Mouse (Mus musculus) kidney, embryonic 15.5 days (tissue): ENCODE measurements at regions not wholly inside any gene's neighbourhood (a gene's known extent, or its start where the extent isn't known, plus 50 kb on each side); places are given as distances from the start of the nearest gene placed in this dataset.

ENCODE experiments used
- ATAC-seq: fragments of 200-750 bp; cut with Nextera tagmentation; replicated peaks from 2 replicates; pipeline ENCODE4 v1.8.0; 2017; ENCODE audit warnings: moderate TSS enrichment; ENCODE audit not compliant: low FRiP score
- H3K27ac ChIP-seq: fragments of 300-500 bp; sonication (generic); 2 replicates; pipeline ENCODE4 v1.5.1; 2015; ENCODE audit warnings: mild to moderate bottlenecking, inconsistent platforms
- H3K27me3 ChIP-seq: fragments of 300-500 bp; sonication (generic); 2 replicates; pipeline ENCODE4 v1.6.1; 2015; ENCODE audit warnings: inconsistent platforms
- H3K36me3 ChIP-seq: fragments of 300-500 bp; sonication (generic); 2 replicates; pipeline ENCODE4 v1.6.1; 2015; ENCODE audit warnings: inconsistent platforms
- H3K4me1 ChIP-seq: fragments of 300-500 bp; sonication (generic); 2 replicates; pipeline ENCODE4 v1.6.1; 2015; ENCODE audit warnings: inconsistent platforms
- H3K4me2 ChIP-seq: fragments of 300-500 bp; sonication (generic); 2 replicates; pipeline ENCODE4 v1.6.1; 2015; ENCODE audit warnings: moderate library complexity, mild to moderate bottlenecking, inconsistent platforms
- H3K4me3 ChIP-seq: fragments of 300-500 bp; sonication (generic); replicated peaks from 2 replicates; pipeline ENCODE4 v1.5.1; 2015; ENCODE audit warnings: mild to moderate bottlenecking, inconsistent platforms
- H3K9ac ChIP-seq: fragments of 300-500 bp; sonication (generic); 2 replicates; pipeline ENCODE4 v1.6.1; 2015; ENCODE audit warnings: mild to moderate bottlenecking, inconsistent platforms
- H3K9me3 ChIP-seq: fragments of 300-500 bp; sonication (generic); replicated peaks from 2 replicates; pipeline ENCODE4 v1.6.1; 2016; ENCODE audit warnings: inconsistent platforms
- WGBS: fragments of 180-500 bp; shearing (Covaris S2); methylation state at CpG from one replicate; pipeline ENCODE4 v1.1.7; 2015; ENCODE audit warnings: mixed read lengths; 5-methylcytosine and 5-hydroxymethylcytosine counted together

- ATAC-seq: no peak
- WGBS: 76% methylated on average over 1 of the region's 1 CpGs
- H3K36me3 ChIP-seq: no peaks in the 10 kb centered on the region
- no peak overlapping the region for H3K4me3 ChIP-seq
- no peaks in the 10 kb centered on the region for H3K4me1 ChIP-seq
- no peak overlapping the region for H3K9ac ChIP-seq
- H3K4me2 ChIP-seq: no peak overlapping the region
- H3K27ac ChIP-seq: no peak overlapping the region
- H3K27me3 ChIP-seq: no peaks in the 10 kb centered on the region
- no peaks in the 10 kb centered on the region for H3K9me3 ChIP-seq
These were observed 341.0 kb downstream of the Gabrg1 start for GRCm38 (mm10) chr5:70501385-70501784.

- WGBS: 91% methylated on average over 4 of the region's 4 CpGs
- Histone ChIP-seq H3K27ac (no peak overlapping the region), H3K9me3 (no peaks in the 10 kb centered on the region), H3K4me2 (no peak overlapping the region), H3K9ac (no peak overlapping the region), H3K27me3 (no peaks in the 10 kb centered on the region), H3K4me3 (no peak overlapping the region), H3K36me3 (no peaks in the 10 kb centered on the region), H3K4me1 (no peaks in the 10 kb centered on the region)
- no peak for ATAC-seq
These were observed 366.3 kb downstream of the Gabrg1 start for GRCm38 (mm10) chr5:70476076-70476475.

DNA sequence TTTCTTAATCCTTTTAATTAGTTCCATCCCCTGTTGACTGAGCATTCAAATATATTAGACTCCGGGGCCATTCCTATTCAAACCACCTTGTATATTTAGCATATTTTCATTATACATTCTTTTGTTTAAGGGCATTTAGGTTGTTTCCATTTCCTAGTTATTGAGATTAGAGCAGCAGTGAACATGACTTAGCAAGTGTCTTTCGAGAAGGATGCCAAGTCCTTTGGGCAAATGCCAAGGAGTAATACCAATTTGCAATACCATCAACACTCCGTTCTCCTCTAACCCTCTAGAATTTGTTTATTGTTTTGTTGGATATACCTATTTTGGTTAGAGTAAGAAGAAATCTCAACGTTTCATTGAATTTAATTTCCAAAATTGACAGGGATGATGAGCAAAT, 407.8 kb downstream of the Gabrg1 start:
- H3K36me3 ChIP-seq: no peaks in the 10 kb centered on the region
- 86% methylated on average over 4 of the region's 4 CpGs for WGBS
- H3K4me3 ChIP-seq: no peak overlapping the region

GRCm38 (mm10) chr5:70400561-70400960, 441.9 kb downstream of the Gabrg1 start:
- Histone ChIP-seq H3K9me3 (no peaks in the 10 kb centered on the region), H3K36me3 (no peaks in the 10 kb centered on the region), H3K27ac (peak overlapping the region; percentile 51; the same call in 1 of the 2 replicates), H3K27me3 (no peaks in the 10 kb centered on the region), H3K4me3 (no peak overlapping the region), H3K9ac (no peak overlapping the region), H3K4me2 (no peak overlapping the region), H3K4me1 (no peaks in the 10 kb centered on the region)
- 76% methylated on average over 3 of the region's 3 CpGs for WGBS
- ATAC-seq: peak; percentile 86

More for the DNA sequence above, 407.8 kb downstream of the Gabrg1 start:
- H3K9me3 ChIP-seq: no peaks in the 10 kb centered on the region
- no peak for ATAC-seq
- H3K27me3 ChIP-seq: no peaks in the 10 kb centered on the region
- no peaks in the 10 kb centered on the region for H3K4me1 ChIP-seq
- no peak overlapping the region for H3K27ac ChIP-seq
- H3K4me2 ChIP-seq: no peak overlapping the region
- no peak overlapping the region for H3K9ac ChIP-seq

- H3K27me3 ChIP-seq: no peaks in the 10 kb centered on the region
- 49% methylated on average over 2 of the region's 2 CpGs for WGBS
- no peak overlapping the region for H3K4me3 ChIP-seq
- no peaks in the 10 kb centered on the region for H3K36me3 ChIP-seq
- ATAC-seq: peak; percentile 91
- no peaks in the 10 kb centered on the region for H3K9me3 ChIP-seq
- H3K9ac ChIP-seq: no peak overlapping the region
- no peak overlapping the region for H3K4me2 ChIP-seq
- 0 out of 2 replicates have a peak, but pooled peaks cover 3% of the 10 kb centered on the region for H3K4me1 ChIP-seq
- H3K27ac ChIP-seq: peak overlapping the region; percentile 66
These were observed 452.5 kb downstream of the Gabrg1 start for GRCm38 (mm10) chr5:70389926-70390325.

- ATAC-seq: peak; percentile 81
- 40% methylated on average over 3 of the region's 3 CpGs for WGBS
These were observed 455.1 kb downstream of the Gabrg1 start for GRCm38 (mm10) chr5:70387318-70387717.

More at GRCm38 (mm10) chr5:70387318-70387717, 455.1 kb downstream of the Gabrg1 start:
- Histone ChIP-seq H3K36me3 (no peaks in the 10 kb centered on the region), H3K4me2 (no peak overlapping the region), H3K4me3 (no peak overlapping the region), H3K9me3 (no peaks in the 10 kb centered on the region), H3K27ac (no peak overlapping the region), H3K9ac (no peak overlapping the region), H3K4me1 (0 out of 2 replicates have a peak, but pooled peaks cover 3% of the 10 kb centered on the region), H3K27me3 (no peaks in the 10 kb centered on the region)
